Mouse (Mus musculus) c-Kit-positive CD71-positive TER-119-positive erythroid progenitor cells, embryonic 14.5 days (primary cell): ENCODE data around the gene Foxo6.

ENCODE experiments used
- DNase-seq: peaks from one replicate; pipeline ENCODE4 v3.0.0-alpha.2; 2013; ENCODE audit warnings: low spot score

Gene Foxo6

DNA sequence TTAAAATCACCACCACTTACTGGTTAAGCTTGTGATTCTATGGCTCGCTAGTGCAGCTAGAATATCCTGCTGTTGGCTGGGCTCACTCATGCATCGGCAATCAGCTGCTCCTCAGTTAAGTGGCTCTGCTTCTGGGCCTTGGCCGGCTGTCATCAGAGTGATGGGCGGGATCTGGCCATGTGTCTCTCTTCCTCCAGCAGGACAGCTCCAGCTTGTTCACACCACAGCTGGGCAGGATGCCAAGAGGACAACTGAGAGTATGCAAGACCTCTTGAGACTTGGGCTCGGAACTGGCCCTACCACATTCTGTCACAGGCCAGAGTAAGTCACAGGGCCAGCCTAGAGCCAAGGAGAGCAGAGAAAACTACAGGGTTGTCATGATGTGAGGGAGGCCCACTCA, 39.7 kb downstream of the Foxo6 start:
- DNase-seq = no peak

DNA sequence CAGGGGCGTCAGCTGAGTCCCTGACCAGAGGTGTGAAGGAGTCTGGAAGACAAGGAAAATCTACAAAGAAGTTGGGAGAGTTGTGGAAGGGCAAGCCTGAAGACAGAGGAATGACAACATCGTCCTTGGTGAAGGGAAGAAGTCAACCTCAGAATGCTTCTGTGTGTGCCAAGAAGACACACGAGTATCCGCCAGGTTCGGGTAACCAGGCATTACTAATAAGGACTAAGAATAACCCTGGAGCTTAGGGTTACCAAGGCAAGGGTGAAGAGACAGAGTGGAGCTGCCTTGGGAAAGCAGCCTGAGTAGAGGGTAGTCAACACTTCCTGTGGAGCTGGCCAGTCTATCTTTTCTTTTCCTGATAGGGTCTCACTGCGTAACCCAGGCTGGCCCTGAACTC, 41.1 kb downstream of the Foxo6 start:
- DNase-seq = no peak

DNA sequence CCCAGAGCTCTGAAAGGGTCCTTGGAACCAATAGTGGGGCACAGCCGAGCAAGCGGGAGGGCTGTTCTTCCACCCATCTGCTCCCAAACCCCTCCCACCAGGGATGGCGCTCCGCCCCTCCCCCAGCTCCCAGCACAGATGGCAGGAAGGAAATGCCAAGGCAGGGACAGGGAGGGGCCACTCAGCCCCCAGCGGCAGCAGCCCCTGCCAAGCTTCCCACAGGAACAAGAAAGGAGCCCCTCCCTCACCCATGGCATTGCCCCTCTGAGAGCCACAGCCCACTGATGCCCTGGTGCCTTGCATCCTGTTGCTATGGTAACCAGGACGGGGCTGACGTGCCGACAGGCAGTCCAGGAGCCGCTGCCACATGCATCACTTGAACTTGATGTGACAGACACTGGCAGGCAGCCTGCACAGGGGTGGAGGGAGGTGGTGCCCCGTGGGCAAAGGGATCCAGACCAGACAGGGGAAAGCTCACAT, 44.3 kb downstream of the Foxo6 start:
- DNase-seq = no peak

GRCm38 (mm10) chr4:120241106-120241505, 46.0 kb downstream of the Foxo6 start:
- no peak for DNase-seq

GRCm38 (mm10) chr4:120239419-120239818, 47.7 kb downstream of the Foxo6 start:
- no peak for DNase-seq

- no peak for DNase-seq
Observed at GRCm38 (mm10) chr4:120233243-120233642, 53.9 kb downstream of the Foxo6 start.

- no peak for DNase-seq
Observed at GRCm38 (mm10) chr4:120232541-120232940, 54.6 kb downstream of the Foxo6 start.

DNA sequence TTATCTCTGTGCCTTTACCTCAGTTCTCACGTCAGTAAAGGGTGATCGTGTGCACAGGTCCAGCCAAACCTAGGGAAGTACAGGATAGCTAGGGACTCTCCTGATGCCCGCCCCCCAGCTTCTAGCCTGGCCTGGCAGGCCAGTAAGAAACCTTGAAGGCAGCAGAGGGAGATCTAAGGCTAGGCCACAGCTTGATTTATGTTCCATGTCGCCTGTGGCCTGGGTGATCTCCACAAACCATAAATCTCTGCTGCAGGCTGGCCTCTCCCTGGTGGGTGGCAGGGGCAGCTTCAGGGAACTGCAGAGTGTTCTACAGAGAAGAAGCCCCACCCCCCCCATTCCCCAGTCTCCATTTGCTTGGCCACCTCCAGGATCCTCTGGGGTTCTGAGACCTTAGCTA, 55.2 kb downstream of the Foxo6 start:
- no peak for DNase-seq

GRCm38 (mm10) chr4:120230256-120230649, 56.9 kb downstream of the Foxo6 start:
- peak; percentile 29 for DNase-seq

GRCm38 (mm10) chr4:120229505-120230255, 57.5 kb downstream of the Foxo6 start:
- no peak for DNase-seq

- no peak for DNase-seq
Observed at GRCm38 (mm10) chr4:120228613-120229012, 58.5 kb downstream of the Foxo6 start.

- no peak for DNase-seq
Observed at GRCm38 (mm10) chr4:120227224-120227623, 59.9 kb downstream of the Foxo6 start.

GRCm38 (mm10) chr4:120226682-120227081, 60.5 kb downstream of the Foxo6 start:
- no peak for DNase-seq

DNA sequence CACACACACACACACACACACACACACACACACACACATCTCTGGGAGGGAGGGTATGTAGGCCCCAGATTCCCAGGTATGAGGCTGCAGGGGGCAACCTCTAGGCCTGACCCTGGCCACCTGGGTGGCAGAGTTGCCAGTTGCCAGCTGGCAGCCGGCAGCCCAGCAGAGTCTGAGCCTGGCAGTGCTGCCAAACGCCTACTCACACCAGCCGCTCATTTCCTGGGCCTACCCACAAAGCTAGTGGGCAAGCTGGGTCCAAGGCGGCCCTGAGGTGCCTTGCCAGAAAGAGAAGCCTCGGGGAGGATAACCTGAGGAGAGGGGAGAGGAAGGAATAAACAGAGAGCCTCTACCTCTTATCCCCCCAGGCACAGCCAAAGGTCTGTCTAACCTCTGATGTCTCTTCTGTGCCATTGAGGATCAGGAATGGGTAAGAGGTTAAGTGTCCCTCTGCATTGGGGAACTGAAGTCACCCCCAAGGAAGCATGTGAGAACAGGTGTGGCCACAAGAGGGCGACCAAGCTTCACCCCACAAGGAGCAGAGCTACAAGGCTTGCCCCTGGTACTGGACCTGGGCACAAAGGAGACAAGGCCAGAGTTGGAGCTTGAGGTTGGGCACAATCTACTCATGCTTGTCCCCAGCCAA, 61.9 kb downstream of the Foxo6 start:
- peak; percentile 28 for DNase-seq

GRCm38 (mm10) chr4:120223805-120224204, 63.3 kb downstream of the Foxo6 start:
- DNase-seq = no peak

- no peak for DNase-seq
Observed at GRCm38 (mm10) chr4:120223108-120223745, 63.9 kb downstream of the Foxo6 start.

GRCm38 (mm10) chr4:120221708-120222107, 65.4 kb downstream of the Foxo6 start:
- DNase-seq = no peak

DNA sequence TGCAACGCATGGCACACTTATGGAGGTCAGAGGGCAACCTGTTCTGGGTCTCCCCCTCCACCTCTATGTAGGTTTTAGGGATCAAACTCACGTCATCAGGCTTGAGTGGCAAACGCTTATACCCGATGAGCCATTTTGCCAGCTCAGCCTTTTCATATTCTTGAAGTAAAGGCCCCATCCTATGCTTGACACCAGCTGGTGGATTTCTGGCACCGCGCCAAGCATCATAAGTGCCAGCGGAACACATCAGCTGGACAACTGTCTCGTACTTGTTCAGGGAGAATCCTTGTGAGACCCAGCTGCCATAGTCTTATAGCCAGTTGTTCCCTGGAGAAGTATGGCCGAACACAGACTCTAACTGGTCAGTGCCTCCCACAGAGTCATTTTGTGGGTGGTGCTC, 68.3 kb downstream of the Foxo6 start:
- DNase-seq = no peak
